Mouse (Mus musculus): ENCODE measurements around the gene Filip1l. TPM values are rescaled to one million over a fixed set of nuclear protein-coding genes. Genes with fewer than 3 reads are reported as not detected.

Filip1l gene
- polyA plus RNA-seq, 1 experiment from 2014 or later: 116 TPM

GRCm38 (mm10) chr16:57454106-57454763 is 101.3 kb downstream of the Filip1l start:
- no peak for ATAC-seq
- in situ Hi-C loops (cut with MboI; ENCODE audit: low pct_unique_long_range_greater_than_20kb): no loop called here
- H3K27me3 ChIP-seq: no peaks in the 10 kb centered on the region
- ChIA-PET CTCF (interaction anchor here (0.9 kb wide), 1 partner anchor 46 kb away, joined by 3 read pairs; no protein-coding TSS in a partner anchor), POLR2A (no interaction called here)
- DNase-seq (ENCODE audit: low read depth, low spot score): no peak
- no peak for TF ChIP-seq CTCF (IDR thresholded peaks at IDR 0.05)

- peak; percentile 25 for ATAC-seq
- ChIA-PET CTCF (interaction anchor here (0.9 to 2.1 kb wide), 6 partner anchors 11 to 122 kb away, joined by 3 to 6 read pairs (median 4); no protein-coding TSS in a partner anchor), POLR2A (no interaction called here)
Measured at GRCm38 (mm10) chr16:57455573-57455972, 102.7 kb downstream of the Filip1l start.

GRCm38 (mm10) chr16:57456003-57456402 is 103.1 kb downstream of the Filip1l start:
- no peaks in the 10 kb centered on the region for H3K27me3 ChIP-seq
- ATAC-seq (peak; percentile 78), DNase-seq (ENCODE audit: low read depth, low spot score) (peak; percentile 61)
- TF ChIP-seq CTCF (IDR thresholded peaks at IDR 0.05): peak; percentile 19
- in situ Hi-C loops (cut with MboI; ENCODE audit: low pct_unique_long_range_greater_than_20kb): no loop called here
- CTCF ChIA-PET: interaction anchor here (1.2 to 2.1 kb wide), 5 partner anchors 11 to 110 kb away, joined by 3 to 6 read pairs (median 4); no protein-coding TSS in a partner anchor
- POLR2A ChIA-PET: no interaction called here

More at GRCm38 (mm10) chr16:57455573-57455972, 102.7 kb downstream of the Filip1l start:
- DNase-seq (ENCODE audit: low read depth, low spot score): no peak
- in situ Hi-C loops (cut with MboI; ENCODE audit: low pct_unique_long_range_greater_than_20kb): no loop called here
- H3K27me3 ChIP-seq: no peaks in the 10 kb centered on the region
- no peak for TF ChIP-seq CTCF (IDR thresholded peaks at IDR 0.05)

- DNase-seq (ENCODE audit: low read depth, low spot score) (no peak), ATAC-seq (no peak)
- no peaks in the 10 kb centered on the region for H3K27me3 ChIP-seq
- CTCF ChIA-PET: no interaction called here
- in situ Hi-C loops (cut with MboI; ENCODE audit: low pct_unique_long_range_greater_than_20kb): no loop called here
- no peak for TF ChIP-seq CTCF (IDR thresholded peaks at IDR 0.05)
- POLR2A ChIA-PET: no interaction called here
Measured at GRCm38 (mm10) chr16:57465386-57465913, 112.6 kb downstream of the Filip1l start.

GRCm38 (mm10) chr16:57469301-57469700 is 116.4 kb downstream of the Filip1l start:
- ATAC-seq: no peak
- ChIA-PET CTCF (interaction anchor here (1.1 kb wide), 1 partner anchor 30 kb away, joined by 3 read pairs; no protein-coding TSS in a partner anchor), POLR2A (no interaction called here)
- in situ Hi-C loops (cut with MboI; ENCODE audit: low pct_unique_long_range_greater_than_20kb): no loop called here
- no peaks in the 10 kb centered on the region for H3K27me3 ChIP-seq
- no peak for TF ChIP-seq CTCF (IDR thresholded peaks at IDR 0.05)
- no peak for DNase-seq (ENCODE audit: low read depth, low spot score)

- in situ Hi-C loops (cut with MboI; ENCODE audit: low pct_unique_long_range_greater_than_20kb): no loop called here
- no peak for ATAC-seq
- ChIA-PET CTCF (interaction anchor here (1.0 to 1.1 kb wide), 3 partner anchors 8 to 29 kb away, joined by 3 read pairs; no protein-coding TSS in a partner anchor), POLR2A (no interaction called here)
- TF ChIP-seq CTCF (IDR thresholded peaks at IDR 0.05): no peak
- no peaks in the 10 kb centered on the region for H3K27me3 ChIP-seq
- DNase-seq (ENCODE audit: low read depth, low spot score): no peak
Measured at GRCm38 (mm10) chr16:57469869-57470268, 117.0 kb downstream of the Filip1l start.

GRCm38 (mm10) chr16:57470286-57470830 is 117.5 kb downstream of the Filip1l start:
- ATAC-seq (no peak), DNase-seq (ENCODE audit: low read depth, low spot score) (no peak)
- POLR2A ChIA-PET: no interaction called here
- H3K27me3 ChIP-seq: no peaks in the 10 kb centered on the region
- no peak for TF ChIP-seq CTCF (IDR thresholded peaks at IDR 0.05)
- CTCF ChIA-PET: interaction anchor here (1.0 to 1.1 kb wide), 2 partner anchors 9 to 18 kb away, joined by 3 read pairs; no protein-coding TSS in a partner anchor
- in situ Hi-C loops (cut with MboI; ENCODE audit: low pct_unique_long_range_greater_than_20kb): no loop called here

- CTCF ChIA-PET: interaction anchor here (1.1 to 1.8 kb wide), 4 partner anchors 9 to 54 kb away, joined by 3 to 7 read pairs (median 4); no protein-coding TSS in a partner anchor
- POLR2A ChIA-PET: no interaction called here
Measured at GRCm38 (mm10) chr16:57471071-57471470, 118.2 kb downstream of the Filip1l start.

GRCm38 (mm10) chr16:57473415-57474085 is 120.7 kb downstream of the Filip1l start:
- DNase-seq (ENCODE audit: low read depth, low spot score) (no peak), ATAC-seq (no peak)
- no peaks in the 10 kb centered on the region for H3K27me3 ChIP-seq
- POLR2A ChIA-PET: no interaction called here
- CTCF ChIA-PET: interaction anchor here (1.2 to 1.3 kb wide), 3 partner anchors 10 to 229 kb away, joined by 3 to 4 read pairs (median 4); no protein-coding TSS in a partner anchor
- TF ChIP-seq CTCF (IDR thresholded peaks at IDR 0.05): no peak
- in situ Hi-C loops (cut with MboI; ENCODE audit: low pct_unique_long_range_greater_than_20kb): no loop called here

More at GRCm38 (mm10) chr16:57471071-57471470, 118.2 kb downstream of the Filip1l start:
- no peak for TF ChIP-seq CTCF (IDR thresholded peaks at IDR 0.05)
- in situ Hi-C loops (cut with MboI; ENCODE audit: low pct_unique_long_range_greater_than_20kb): no loop called here
- no peak for ATAC-seq
- H3K27me3 ChIP-seq: no peaks in the 10 kb centered on the region
- no peak for DNase-seq (ENCODE audit: low read depth, low spot score)

- ChIA-PET CTCF (interaction anchor here (1.1 kb wide), 1 partner anchor 12 kb away, joined by 3 read pairs; no protein-coding TSS in a partner anchor), POLR2A (no interaction called here)
- no peak for TF ChIP-seq CTCF (IDR thresholded peaks at IDR 0.05)
- DNase-seq (ENCODE audit: low read depth, low spot score) (no peak), ATAC-seq (no peak)
- in situ Hi-C loops (cut with MboI; ENCODE audit: low pct_unique_long_range_greater_than_20kb): no loop called here
- H3K27me3 ChIP-seq: no peaks in the 10 kb centered on the region
Measured at GRCm38 (mm10) chr16:57478451-57478850, 125.6 kb downstream of the Filip1l start.
